Mouse (Mus musculus) liver, adult 2 months (tissue): ENCODE data around the gene Fbxo21. TPM values are rescaled to one million over a fixed set of nuclear protein-coding genes. Genes with fewer than 3 reads are reported as not detected.

Source experiments
- DNase-seq: peaks from one replicate; pipeline ENCODE4 v3.0.0-alpha.2; 2011; ENCODE audit warnings: low read depth, low spot score; ENCODE audit errors: extremely low read depth
- H3K27ac ChIP-seq: fragments of 200-500 bp; replicated peaks from 2 replicates; pipeline ENCODE4 v1.5.1; 2012; ENCODE audit warnings: low read depth, mild to moderate bottlenecking, control low read depth, inconsistent platforms, low read length; ENCODE audit not compliant: insufficient read depth
- H3K27me3 ChIP-seq: fragments of 200-500 bp; 2 replicates; pipeline ENCODE4 v1.6.1; 2012; ENCODE audit warnings: mild to moderate bottlenecking, moderate library complexity, low read length, inconsistent platforms; ENCODE audit not compliant: control insufficient read depth, insufficient read depth
- H3K36me3 ChIP-seq: fragments of 200-500 bp; 2 replicates; pipeline ENCODE4 v1.6.1; 2012; ENCODE audit warnings: low read length, inconsistent platforms; ENCODE audit not compliant: control insufficient read depth, insufficient read depth
- H3K4me1 ChIP-seq: fragments of 200-500 bp; 2 replicates; pipeline ENCODE4 v1.6.1; 2011; ENCODE audit warnings: low read length; ENCODE audit not compliant: control insufficient read depth, insufficient read depth
- H3K4me3 ChIP-seq: fragments of 200-500 bp; 2 replicates; pipeline ENCODE4 v1.5.1; 2011; ENCODE audit warnings: low read depth, mild to moderate bottlenecking, control low read depth, low read length, moderate library complexity; ENCODE audit not compliant: insufficient read depth
- H3K79me2 ChIP-seq: fragments of 200-500 bp; 2 replicates; pipeline ENCODE4 v1.6.1; 2012; ENCODE audit warnings: inconsistent platforms, mild to moderate bottlenecking, low read length, moderate library complexity; ENCODE audit not compliant: control insufficient read depth, insufficient read depth
- H3K9ac ChIP-seq: fragments of 200-500 bp; 2 replicates; pipeline ENCODE4 v1.6.1; 2012; ENCODE audit warnings: low read depth, mild to moderate bottlenecking, control low read depth, inconsistent platforms, low read length
- CTCF ChIP-seq: fragments of 200-500 bp; IDR thresholded peaks from 2 replicates; pipeline ENCODE4 v1.5.1; 2011; ENCODE audit warnings: low read depth, low read length, control low read depth
- POLR2A ChIP-seq: fragments of 200-500 bp; IDR thresholded peaks from 2 replicates; pipeline ENCODE4 v1.6.1; 2011; ENCODE audit warnings: low read length, control low read depth; ENCODE audit not compliant: insufficient read depth; ENCODE audit errors: extremely low read depth
- WGBS: fragments of 180-500 bp; shearing (Covaris S2); methylation state at CpG from one replicate; pipeline ENCODE4 v1.1.7; 2018; 5-methylcytosine and 5-hydroxymethylcytosine counted together
- polyA plus RNA-seq: library from polyadenylated mRNA; depleted of rRNA; stranded (reverse); fragments of >200 nt; gene quantifications from 2 replicates; pipeline ENCODE4 v1.2.3, GENCODE M21; 2012
- total RNA-seq: library from RNA; depleted of rRNA; stranded (reverse); fragments of >200 nt; gene quantifications from 2 replicates; pipeline ENCODE4 v1.2.3, GENCODE M21; 2014

Fbxo21 gene
- total and polyA plus RNA-seq, 2 experiments, result 55.8 to 79.0 TPM

DNA sequence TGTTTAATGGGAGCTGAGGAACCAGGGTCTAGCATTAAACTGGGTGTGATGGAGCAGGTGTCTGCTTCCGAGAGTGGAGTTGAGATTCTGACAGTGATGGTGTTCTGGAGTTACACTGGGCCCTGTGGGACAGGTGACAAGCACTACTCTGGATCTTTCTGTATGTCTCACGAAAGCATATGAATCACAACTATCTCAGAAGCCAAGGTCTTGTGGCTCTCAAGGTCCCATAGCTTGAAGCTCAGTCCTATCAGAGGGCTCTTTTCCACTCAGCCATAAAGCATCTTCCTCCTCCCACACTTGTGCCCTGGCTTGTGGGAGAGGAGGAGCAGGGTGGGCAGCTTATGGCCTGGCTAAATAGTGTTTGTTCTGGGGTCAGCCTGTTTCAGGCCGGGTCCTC lies 14.4 kb downstream of the Fbxo21 start:
- whole genome bisulfite sequencing, result 86% methylated on average over 3 of the region's 3 CpGs
- Histone ChIP-seq H3K36me3 (peaks cover 40% of the 10 kb centered on the region; the same call in 1 of the 2 replicates), H3K9ac (no peak overlapping the region), H3K79me2 (peaks cover 8% of the 10 kb centered on the region; the same call in 1 of the 2 replicates), H3K27me3 (no peaks in the 10 kb centered on the region), H3K27ac (no peak overlapping the region), H3K4me3 (no peak overlapping the region), H3K4me1 (peaks cover 42% of the 10 kb centered on the region)
- no peak for TF ChIP-seq POLR2A
- no peak for TF ChIP-seq CTCF
- no peak for DNase-seq

DNA sequence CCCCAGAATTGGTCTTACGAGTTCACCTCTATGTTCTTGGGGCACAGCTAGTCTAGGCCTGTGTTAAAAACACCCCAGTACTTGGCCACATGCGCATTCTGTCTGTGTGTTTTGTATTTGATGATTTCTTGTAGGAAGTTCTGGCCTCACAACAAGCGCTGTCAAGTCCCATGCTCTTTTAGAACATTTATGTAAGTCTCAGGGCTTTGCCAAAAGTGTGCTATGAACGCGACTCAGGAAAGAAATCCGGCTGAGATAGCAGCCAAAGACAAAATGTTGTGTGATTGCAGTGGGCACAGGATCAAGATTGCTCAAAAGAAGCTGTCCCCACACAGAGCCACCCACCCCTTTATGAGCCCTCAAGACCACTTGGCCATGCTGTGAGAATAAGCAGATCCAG lies 17.0 kb downstream of the Fbxo21 start:
- Histone ChIP-seq H3K27ac (no peak overlapping the region), H3K9ac (no peak overlapping the region), H3K36me3 (peaks cover 36% of the 10 kb centered on the region; the same call in 1 of the 2 replicates), H3K27me3 (no peaks in the 10 kb centered on the region), H3K79me2 (peaks cover 4% of the 10 kb centered on the region; the same call in 1 of the 2 replicates), H3K4me1 (peaks cover 40% of the 10 kb centered on the region), H3K4me3 (no peak overlapping the region)
- 61% methylated on average over 6 of the region's 6 CpGs for WGBS
- TF ChIP-seq CTCF, result no peak
- no peak for TF ChIP-seq POLR2A
- DNase-seq, result no peak

DNA sequence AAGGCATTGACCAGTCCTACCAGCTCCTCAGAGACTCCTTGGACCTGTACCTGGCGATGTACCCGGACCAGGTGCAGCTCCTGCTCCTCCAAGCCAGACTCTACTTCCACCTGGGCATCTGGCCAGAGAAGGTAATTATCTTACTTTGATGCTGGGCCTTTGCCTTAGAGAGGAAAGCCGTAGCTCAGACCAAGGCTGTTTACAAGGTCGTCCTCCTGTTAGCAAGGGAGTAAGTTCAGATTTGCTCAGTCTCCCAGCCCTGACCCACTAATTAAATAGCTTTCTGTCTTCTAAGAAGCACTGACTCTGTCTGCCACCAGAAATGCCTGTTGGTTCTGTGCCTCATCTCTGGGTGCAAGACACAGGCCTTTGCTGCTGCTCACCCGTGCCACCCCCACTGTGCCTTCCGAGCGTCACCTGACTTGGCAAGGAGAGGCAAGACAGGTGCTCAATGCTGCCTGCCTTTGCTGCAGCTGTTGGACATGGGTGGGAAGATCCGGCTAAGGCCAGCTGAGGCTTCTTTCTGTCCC lies 18.9 kb downstream of the Fbxo21 start:
- 42% methylated on average over 8 of the region's 8 CpGs for WGBS
- Histone ChIP-seq H3K4me3 (no peak overlapping the region), H3K36me3 (peaks cover 31% of the 10 kb centered on the region; the same call in 1 of the 2 replicates), H3K9ac (peak overlapping the region; percentile 14; the same call in 1 of the 2 replicates), H3K79me2 (no peaks in the 10 kb centered on the region; the same call in 1 of the 2 replicates), H3K27me3 (no peaks in the 10 kb centered on the region), H3K4me1 (peaks cover 28% of the 10 kb centered on the region), H3K27ac (peak overlapping the region; percentile 13)
- TF ChIP-seq CTCF (no peak), POLR2A (no peak)
- DNase-seq, result no peak

DNA sequence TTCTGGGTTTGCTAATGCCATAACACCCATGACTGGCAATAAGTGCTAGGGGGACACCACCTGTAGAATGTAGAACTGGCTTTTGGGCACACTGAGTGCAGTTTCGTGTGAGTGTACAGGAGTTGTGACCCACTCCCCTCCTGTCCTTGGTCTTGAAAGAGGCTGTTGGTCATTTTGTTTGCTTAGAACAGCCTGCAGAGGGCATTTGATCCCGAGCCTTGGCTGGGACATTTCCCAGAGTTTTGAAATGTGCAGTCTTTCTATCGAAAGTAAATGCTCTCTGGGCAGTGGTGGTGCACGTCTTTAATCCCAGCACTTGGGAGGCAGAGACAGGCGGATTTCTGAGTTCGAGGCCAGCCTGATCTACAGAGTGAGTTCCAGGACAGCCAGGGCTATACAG lies 19.4 kb downstream of the Fbxo21 start:
- Histone ChIP-seq H3K27ac (peak overlapping the region; percentile 13), H3K27me3 (no peaks in the 10 kb centered on the region), H3K9ac (peak overlapping the region; percentile 14; the same call in 1 of the 2 replicates), H3K36me3 (peaks cover 28% of the 10 kb centered on the region; the same call in 1 of the 2 replicates), H3K79me2 (no peaks in the 10 kb centered on the region), H3K4me1 (peaks cover 28% of the 10 kb centered on the region), H3K4me3 (no peak overlapping the region)
- peak; percentile 81 for DNase-seq
- TF ChIP-seq POLR2A (no peak), CTCF (no peak)
- WGBS, result 34% methylated on average over 6 of the region's 6 CpGs

DNA sequence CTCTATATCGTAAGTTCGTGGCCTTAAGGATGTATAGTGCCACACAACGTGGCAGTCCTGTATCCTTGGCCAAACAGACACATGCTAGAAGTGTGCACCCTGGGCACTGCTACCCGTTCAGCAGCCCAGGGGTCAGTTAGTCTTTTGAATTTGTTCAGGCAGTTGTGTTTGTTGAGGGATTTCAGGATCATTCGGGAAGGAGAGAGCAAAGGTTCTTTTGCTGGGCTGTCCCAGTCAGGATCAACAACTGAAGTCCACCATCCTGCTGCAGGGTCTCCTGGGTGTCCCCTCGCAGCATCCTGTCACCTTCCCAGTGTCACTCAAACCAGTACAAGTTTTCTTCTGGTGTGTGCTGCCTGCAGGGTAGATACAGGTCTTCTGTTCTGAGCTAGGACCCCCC lies 20.1 kb downstream of the Fbxo21 start:
- DNase-seq, result peak; percentile 82
- WGBS, result 40% methylated on average over 6 of the region's 6 CpGs
- Histone ChIP-seq H3K9ac (no peak overlapping the region), H3K4me1 (peaks cover 28% of the 10 kb centered on the region), H3K27ac (peak overlapping the region; percentile 15), H3K4me3 (no peak overlapping the region), H3K36me3 (peaks cover 26% of the 10 kb centered on the region; the same call in 1 of the 2 replicates), H3K79me2 (no peaks in the 10 kb centered on the region), H3K27me3 (no peaks in the 10 kb centered on the region)
- TF ChIP-seq POLR2A (no peak), CTCF (no peak)

DNA sequence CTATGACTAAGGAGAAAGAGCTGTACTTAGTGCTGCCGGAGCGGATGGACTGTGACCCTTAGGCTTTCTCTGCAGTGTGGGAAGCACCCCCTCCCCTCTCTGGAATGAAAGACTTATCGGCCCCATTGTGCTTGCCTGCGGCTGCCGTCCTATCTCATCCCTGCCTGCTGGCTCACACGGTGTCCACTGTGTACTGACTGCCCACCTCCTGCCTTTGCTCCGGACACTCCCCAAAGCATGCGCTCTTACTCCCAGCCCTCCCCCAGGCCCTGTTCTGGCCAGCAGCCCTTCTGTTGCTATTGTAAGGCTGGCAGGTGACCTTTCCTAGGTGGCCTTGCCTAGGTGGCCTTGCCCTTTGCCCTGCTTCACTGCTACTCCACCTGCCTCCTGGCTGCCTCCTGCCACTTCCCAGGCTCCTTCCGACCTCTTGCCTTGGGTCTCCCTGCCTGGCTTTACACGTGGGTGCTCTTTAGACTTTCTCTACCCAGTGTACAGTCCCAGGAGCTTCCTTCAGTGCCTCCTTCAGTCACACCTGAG lies 21.0 kb downstream of the Fbxo21 start:
- Histone ChIP-seq H3K9ac (peak overlapping the region; percentile 17), H3K4me3 (no peak overlapping the region), H3K27me3 (no peaks in the 10 kb centered on the region), H3K4me1 (peaks cover 28% of the 10 kb centered on the region), H3K79me2 (no peaks in the 10 kb centered on the region), H3K36me3 (peaks cover 21% of the 10 kb centered on the region; the same call in 1 of the 2 replicates), H3K27ac (peak overlapping the region; percentile 35)
- peak; percentile 82 for DNase-seq
- 24% methylated on average over 10 of the region's 10 CpGs for WGBS
- TF ChIP-seq CTCF (no peak), POLR2A (no peak)
